Mouse (Mus musculus): ENCODE measurements around the gene Ccdc148.

Ccdc148 gene

GRCm38 (mm10) chr2:58912339-58912738 lies 248.1 kb downstream of the Ccdc148 start:
- DNase-seq (ENCODE audit: low read depth), result no peak

- DNase-seq (ENCODE audit: low read depth), result no peak
Measured at GRCm38 (mm10) chr2:58906814-58907516, 253.5 kb downstream of the Ccdc148 start.

GRCm38 (mm10) chr2:58905057-58905456 lies 255.4 kb downstream of the Ccdc148 start:
- DNase-seq (ENCODE audit: low read depth), result no peak

- DNase-seq (ENCODE audit: low read depth), result no peak
Measured at GRCm38 (mm10) chr2:58879876-58880275, 280.6 kb downstream of the Ccdc148 start.

GRCm38 (mm10) chr2:58859134-58859533 lies 301.3 kb downstream of the Ccdc148 start, which contains the start of gene Gm11099:
Gene Gm11099 (plus strand): TSS chr2:58859434.
- DNase-seq (ENCODE audit: low read depth), result no peak

- no peak for DNase-seq (ENCODE audit: low read depth)
Measured at GRCm38 (mm10) chr2:58844499-58844898, 316.0 kb downstream of the Ccdc148 start.

- no peak for DNase-seq (ENCODE audit: low read depth)
Measured at GRCm38 (mm10) chr2:58842443-58842842, 318.0 kb downstream of the Ccdc148 start.

- DNase-seq (ENCODE audit: low read depth), result no peak
Measured at GRCm38 (mm10) chr2:58841021-58841420, 319.5 kb downstream of the Ccdc148 start.

GRCm38 (mm10) chr2:58832253-58832980 lies 328.1 kb downstream of the Ccdc148 start:
- DNase-seq (ENCODE audit: low read depth), result no peak

- DNase-seq (ENCODE audit: low read depth), result no peak
Measured at GRCm38 (mm10) chr2:58829981-58830742, 330.3 kb downstream of the Ccdc148 start.

GRCm38 (mm10) chr2:58828910-58829600 lies 331.4 kb downstream of the Ccdc148 start:
- no peak for DNase-seq (ENCODE audit: low read depth)

- DNase-seq (ENCODE audit: low read depth), result no peak
Measured at GRCm38 (mm10) chr2:58812941-58813340, 347.5 kb downstream of the Ccdc148 start.

GRCm38 (mm10) chr2:58799623-58800022 lies 360.9 kb downstream of the Ccdc148 start:
- no peak for DNase-seq (ENCODE audit: low read depth)

- no peak for DNase-seq (ENCODE audit: low read depth)
Measured at GRCm38 (mm10) chr2:58799126-58799525, 361.4 kb downstream of the Ccdc148 start.

GRCm38 (mm10) chr2:58797506-58797905 lies 363.0 kb downstream of the Ccdc148 start:
- DNase-seq (ENCODE audit: low read depth), result no peak

- no peak for DNase-seq (ENCODE audit: low read depth)
Measured at GRCm38 (mm10) chr2:58795432-58795831, 365.1 kb downstream of the Ccdc148 start.

- no peak for DNase-seq (ENCODE audit: low read depth)
Measured at GRCm38 (mm10) chr2:58794489-58794888, 366.0 kb downstream of the Ccdc148 start.

GRCm38 (mm10) chr2:58790361-58790760 lies 370.1 kb downstream of the Ccdc148 start:
- no peak for DNase-seq (ENCODE audit: low read depth)

GRCm38 (mm10) chr2:58789934-58790333 lies 370.5 kb downstream of the Ccdc148 start:
- no peak for DNase-seq (ENCODE audit: low read depth)

GRCm38 (mm10) chr2:58787360-58787759 lies 373.1 kb downstream of the Ccdc148 start:
- no peak for DNase-seq (ENCODE audit: low read depth)

- DNase-seq (ENCODE audit: low read depth), result no peak
Measured at GRCm38 (mm10) chr2:58786681-58787080, 373.8 kb downstream of the Ccdc148 start.

GRCm38 (mm10) chr2:58786177-58786576 lies 374.3 kb downstream of the Ccdc148 start:
- DNase-seq (ENCODE audit: low read depth), result no peak
